19 mouse cellular contexts compared by ENCODE assay signal in genomic region chr5:107109416-107109815, GRCm38 (mm10).
DNase-seq lines count a peak whose midpoint lies in the region; ATAC-seq and TF ChIP-seq lines count a peak whose summit lies in the region.
"Had no signal": no experiment of that assay in that cellular context is flagged by ENCODE, and none has a peak within 500 bp of the region (broad histone marks: within the 10 kb centered on the region; RNA-seq: fewer than 3 reads in every experiment).

No protein-coding gene starts in this region.

- DNase-seq in left cerebral cortex, postnatal 4 days, result peak; percentile 36
- DNase-seq in left cerebral cortex, adult 18-20 months (ENCODE audit: low spot score in 2 of 2), result no peak
- peak; percentile 21 for DNase-seq in brain, embryonic 14.5 days (ENCODE audit: low read depth)
- DNase-seq in forebrain, embryonic 14.5 days (ENCODE audit: low spot score), result no peak
- no peak for DNase-seq in spleen, postnatal 36 days (ENCODE audit: low spot score in 2 of 2)
- DNase-seq: adrenal gland, postnatal 14 days; cerebellum, adult 11-12 months; forebrain, postnatal 0 days; lung, embryonic 14.5 days; lung, postnatal 36 days; thymus, postnatal 14 days had no signal

- peaks cover 44% of the 10 kb centered on the region for H3K4me1 ChIP-seq in embryonic facial prominence, embryonic 13.5 days
- H3K4me1 ChIP-seq in neural tube, embryonic 12.5 days, result peaks cover 19% of the 10 kb centered on the region
- peaks cover 4% of the 10 kb centered on the region; the same call in 1 of the 2 replicates for H3K4me1 ChIP-seq in forebrain, embryonic 14.5 days (ENCODE audit: control insufficient read depth, insufficient read depth, low read length)

- TF ChIP-seq POLR2A in brain, embryonic 14.5 days (IDR thresholded peaks at IDR 0.05; ENCODE audit: borderline replicate concordance, extremely low read depth, insufficient read depth, insufficient read length, poor library complexity, severe bottlenecking), result no peak

- no peak for TF ChIP-seq CTCF in brain, embryonic 14.5 days (IDR thresholded peaks at IDR 0.05; ENCODE audit: borderline replicate concordance, extremely low read depth, insufficient read depth, insufficient read length)

- H3K4me3 ChIP-seq in embryonic facial prominence, embryonic 13.5 days, result no peak overlapping the region
- H3K4me3 ChIP-seq in neural tube, embryonic 12.5 days, result no peak overlapping the region
- H3K4me3 ChIP-seq in forebrain, embryonic 14.5 days (ENCODE audit: low read depth, low read length), result no peak overlapping the region
- H3K4me3 ChIP-seq: heart, embryonic 13.5 days; midbrain, embryonic 12.5 days had no signal

- no peak overlapping the region for H3K9ac ChIP-seq in embryonic facial prominence, embryonic 13.5 days
- H3K9ac ChIP-seq in neural tube, embryonic 12.5 days, result no peak overlapping the region
- H3K9ac ChIP-seq in forebrain, embryonic 14.5 days (ENCODE audit: low read length), result no peak overlapping the region
- H3K9ac ChIP-seq: forebrain, postnatal 0 days; heart, embryonic 13.5 days; lung, embryonic 14.5 days; midbrain, embryonic 12.5 days had no signal

- H3K4me2 ChIP-seq in embryonic facial prominence, embryonic 13.5 days, result no peak overlapping the region
- no peak overlapping the region for H3K4me2 ChIP-seq in neural tube, embryonic 12.5 days (replicated peaks)
- no peak overlapping the region for H3K4me2 ChIP-seq in forebrain, embryonic 14.5 days (ENCODE audit: low read length)
- H3K4me2 ChIP-seq: heart, embryonic 13.5 days; liver, embryonic 11.5 days; lung, embryonic 14.5 days; midbrain, embryonic 12.5 days had no signal

- peaks cover 34% of the 10 kb centered on the region for H3K36me3 ChIP-seq in embryonic facial prominence, embryonic 13.5 days
- no peaks in the 10 kb centered on the region for H3K36me3 ChIP-seq in neural tube, embryonic 12.5 days
- no peaks in the 10 kb centered on the region for H3K36me3 ChIP-seq in forebrain, embryonic 14.5 days (ENCODE audit: control insufficient read depth, insufficient read depth, low read length)
- H3K36me3 ChIP-seq: midbrain, embryonic 12.5 days had no signal

- no peaks in the 10 kb centered on the region for H3K27me3 ChIP-seq in embryonic facial prominence, embryonic 13.5 days
- no peaks in the 10 kb centered on the region for H3K27me3 ChIP-seq in neural tube, embryonic 12.5 days (replicated peaks)
- no peaks in the 10 kb centered on the region for H3K27me3 ChIP-seq in forebrain, embryonic 14.5 days (replicated peaks; ENCODE audit: control insufficient read depth, insufficient read depth, low read length)
- H3K27me3 ChIP-seq: heart, embryonic 13.5 days; midbrain, embryonic 12.5 days; Patski had no signal

- intact Hi-C loops in left cerebral cortex, postnatal 4 days (cut with DNase I), result no loop called here

- no peak for ATAC-seq in embryonic facial prominence, embryonic 13.5 days (ENCODE audit: insufficient number of reproducible peaks, insufficient read depth, low FRiP score, low TSS enrichment, low read depth)
- no peak for ATAC-seq in neural tube, embryonic 12.5 days (ENCODE audit: low FRiP score, low read depth)
- ATAC-seq in forebrain, embryonic 14.5 days, result no peak
- ATAC-seq: activated CD4-positive, CD25-positive, alpha-beta regulatory T cell, adult 4 months; forebrain, postnatal 0 days; hindbrain, embryonic 16.5 days; Patski had no signal

- 0 out of 2 replicates have a peak overlapping the region, but pooled peaks have one; percentile 1 for H3K27ac ChIP-seq in embryonic facial prominence, embryonic 13.5 days
- 0 out of 2 replicates have a peak overlapping the region, but pooled peaks have one; percentile 3 for H3K27ac ChIP-seq in neural tube, embryonic 12.5 days
- no peak overlapping the region for H3K27ac ChIP-seq in forebrain, embryonic 14.5 days (ENCODE audit: low read depth, low read length)
- H3K27ac ChIP-seq: midbrain, embryonic 12.5 days had no signal

- WGBS in embryonic facial prominence, embryonic 13.5 days, result 59% methylated on average over 15 of the region's 15 CpGs
- 60% methylated on average over 15 of the region's 15 CpGs for WGBS in neural tube, embryonic 12.5 days
- 69% methylated on average over 15 of the region's 15 CpGs for WGBS in forebrain, embryonic 14.5 days

- no peaks in the 10 kb centered on the region for H3K9me3 ChIP-seq in embryonic facial prominence, embryonic 13.5 days
- H3K9me3 ChIP-seq in neural tube, embryonic 12.5 days, result no peaks in the 10 kb centered on the region
- no peaks in the 10 kb centered on the region for H3K9me3 ChIP-seq in forebrain, embryonic 14.5 days (replicated peaks; ENCODE audit: control insufficient read depth, low read length)
- H3K9me3 ChIP-seq: heart, embryonic 13.5 days; midbrain, embryonic 12.5 days had no signal

Comparison
In these comparisons a context has a peak if more than half of its experiments do, and no peak if none do; other contexts are left out.
1. DNase-seq: peak in left cerebral cortex, postnatal 4 days (single experiment) and brain, embryonic 14.5 days (single experiment); none in left cerebral cortex, adult 18-20 months (0 of 2), forebrain, embryonic 14.5 days (single experiment) and spleen, postnatal 36 days (0 of 2).